Mouse (Mus musculus) 3T3-L1 (cell line): ENCODE results near the gene Tcl1b3.
A peak's percentile ranks its signal among the peaks of the same experiment; 100 is the strongest.
"Not testable (repeated sequence)": the region's sequence is repeated elsewhere in the genome, so short reads cannot be mapped to it uniquely, and the experiment has no call there.

ENCODE experiments used
- DNase-seq: peaks from one replicate; pipeline ENCODE4 v3.0.0-alpha.2; 2015; ENCODE audit warnings: low read depth, low spot score

Tcl1b3 gene

GRCm38 (mm10) chr12:105190743-105191142, at the start of gene Tcl1b3:
Gene Tcl1b3 (plus strand): TSS chr12:105191043.
- DNase-seq, result not testable (repeated sequence)

GRCm38 (mm10) chr12:105143096-105143495, 47.7 kb upstream of the Tcl1b3 start:
- DNase-seq, result no peak

GRCm38 (mm10) chr12:105144928-105145327, 45.9 kb upstream of the Tcl1b3 start:
- not testable (repeated sequence) for DNase-seq

- DNase-seq, result no peak
Observed at GRCm38 (mm10) chr12:105145714-105146113, 45.1 kb upstream of the Tcl1b3 start, which contains the start of gene Tcl1b2. Gene Tcl1b2 (plus strand): TSS chr12:105146014.

GRCm38 (mm10) chr12:105155286-105155685, 35.6 kb upstream of the Tcl1b3 start:
- not testable (repeated sequence) for DNase-seq

GRCm38 (mm10) chr12:105158842-105159241, 32.0 kb upstream of the Tcl1b3 start:
- no peak for DNase-seq

- DNase-seq, result no peak
Observed at GRCm38 (mm10) chr12:105159390-105159789, 31.5 kb upstream of the Tcl1b3 start, which contains the start of gene Tcl1b1. Gene Tcl1b1 (plus strand): TSS chr12:105159690.

GRCm38 (mm10) chr12:105166734-105167133, 24.1 kb upstream of the Tcl1b3 start:
- no peak for DNase-seq

GRCm38 (mm10) chr12:105173366-105173765, 17.5 kb upstream of the Tcl1b3 start:
- no peak for DNase-seq

- DNase-seq, result peak; percentile 7
Observed at GRCm38 (mm10) chr12:105174318-105174717, 16.5 kb upstream of the Tcl1b3 start.

GRCm38 (mm10) chr12:105176044-105176443, 14.8 kb upstream of the Tcl1b3 start, which contains the start of gene Tcl1b5:
Gene Tcl1b5 (plus strand): TSS chr12:105176344.
- not testable (repeated sequence) for DNase-seq

- DNase-seq, result not testable (repeated sequence)
Observed at GRCm38 (mm10) chr12:105181040-105181644, 9.7 kb upstream of the Tcl1b3 start.

- DNase-seq, result not testable (repeated sequence)
Observed at GRCm38 (mm10) chr12:105188980-105189379, 1.9 kb upstream of the Tcl1b3 start.

- DNase-seq, result not testable (repeated sequence)
Observed at GRCm38 (mm10) chr12:105199684-105200497, 9.0 kb downstream of the Tcl1b3 start.

- not testable (repeated sequence) for DNase-seq
Observed at GRCm38 (mm10) chr12:105201657-105202056, 10.8 kb downstream of the Tcl1b3 start, which contains the start of gene Tcl1b4. Gene Tcl1b4 (plus strand): TSS chr12:105201957.

GRCm38 (mm10) chr12:105207071-105207470, 16.2 kb downstream of the Tcl1b3 start:
- DNase-seq, result no peak

- no peak for DNase-seq
Observed at GRCm38 (mm10) chr12:105208441-105208840, 17.6 kb downstream of the Tcl1b3 start.

GRCm38 (mm10) chr12:105209231-105209630, 18.4 kb downstream of the Tcl1b3 start:
- DNase-seq, result no peak

GRCm38 (mm10) chr12:105217101-105217760, 26.4 kb downstream of the Tcl1b3 start:
- no peak for DNase-seq

GRCm38 (mm10) chr12:105222601-105223319, 31.9 kb downstream of the Tcl1b3 start, which contains the start of gene Tcl1:
Gene Tcl1 (minus strand): TSS chr12:105222793.
- no peak for DNase-seq
